Mouse (Mus musculus) liver, embryonic 16.5 days (tissue): ENCODE measurements around the gene Cacnb2. TPM values are rescaled to one million over a fixed set of nuclear protein-coding genes. Genes with fewer than 3 reads are reported as not detected.
A peak's percentile ranks its signal among the peaks of the same experiment; 100 is the strongest.
"Not testable (repeated sequence)": the region's sequence is repeated elsewhere in the genome, so short reads cannot be mapped to it uniquely, and the experiment has no call there.

Source experiments
- ATAC-seq: fragments of 200-750 bp; cut with Nextera tagmentation; 2 replicates; pipeline ENCODE4 v1.8.0; 2017; ENCODE audit warnings: low read depth, mild to moderate bottlenecking, moderate number of reproducible peaks, moderate library complexity
- H3K27ac ChIP-seq: fragments of 300-500 bp; sonication (generic); 2 replicates; pipeline ENCODE4 v1.5.1; 2014; ENCODE audit warnings: mild to moderate bottlenecking, low read length
- H3K27me3 ChIP-seq: fragments of 300-500 bp; sonication (generic); 2 replicates; pipeline ENCODE4 v1.6.1; 2014; ENCODE audit warnings: low read depth, low read length, mixed read lengths; ENCODE audit not compliant: control insufficient read depth, insufficient read depth
- H3K36me3 ChIP-seq: fragments of 300-500 bp; sonication (generic); 2 replicates; pipeline ENCODE4 v1.6.1; 2014; ENCODE audit warnings: mild to moderate bottlenecking; ENCODE audit not compliant: control insufficient read depth, insufficient read depth
- H3K4me1 ChIP-seq: fragments of 300-500 bp; sonication (generic); 2 replicates; pipeline ENCODE4 v1.6.1; 2014; ENCODE audit warnings: low read depth, low read length, mixed read lengths; ENCODE audit not compliant: control insufficient read depth
- H3K4me2 ChIP-seq: fragments of 300-500 bp; sonication (generic); 2 replicates; pipeline ENCODE4 v1.6.1; 2014; ENCODE audit warnings: low read depth, low read length, mixed read lengths
- H3K4me3 ChIP-seq: fragments of 300-500 bp; sonication (generic); 2 replicates; pipeline ENCODE4 v1.5.1; 2014; ENCODE audit warnings: low read depth, mild to moderate bottlenecking, low read length
- H3K9ac ChIP-seq: fragments of 300-500 bp; sonication (generic); 2 replicates; pipeline ENCODE4 v1.6.1; 2014; ENCODE audit warnings: low read depth, low read length
- H3K9me3 ChIP-seq: fragments of 300-500 bp; sonication (generic); replicated peaks from 2 replicates; pipeline ENCODE4 v1.6.1; 2016; ENCODE audit warnings: low read length; ENCODE audit not compliant: control insufficient read depth
- WGBS: fragments of 180-500 bp; shearing (Covaris S2); extraction: QIAGEN DNeasy Blood & Tissue Kit; methylation state at CpG from one replicate; pipeline ENCODE4 v1.1.7; 2014; ENCODE audit not compliant: insufficient replicate concordance; 5-methylcytosine and 5-hydroxymethylcytosine counted together
- polyA plus RNA-seq: library from polyadenylated mRNA; unstranded; fragments of >200 nt; fragmentation: Nextera tagmentation; extraction: Ambion mirVana; gene quantifications from 2 replicates; pipeline ENCODE4 v1.2.1, GENCODE M21; 2015

Cacnb2 gene
- polyA plus RNA-seq, 1 experiment from 2014 or later, result 0.26 TPM

GRCm38 (mm10) chr2:14702973-14703645 is 100.2 kb downstream of the Cacnb2 start:
- Histone ChIP-seq H3K4me3 (no peak overlapping the region), H3K9ac (no peak overlapping the region), H3K9me3 (no peaks in the 10 kb centered on the region), H3K4me1 (no peaks in the 10 kb centered on the region), H3K4me2 (no peak overlapping the region), H3K27ac (no peak overlapping the region), H3K36me3 (no peaks in the 10 kb centered on the region), H3K27me3 (no peaks in the 10 kb centered on the region)
- WGBS, result 63% methylated on average over 1 of the region's 1 CpGs
- ATAC-seq, result no peak

- no peaks in the 10 kb centered on the region for H3K9me3 ChIP-seq
- H3K27ac ChIP-seq, result no peak overlapping the region
- H3K36me3 ChIP-seq, result no peaks in the 10 kb centered on the region
- 62% methylated on average over 4 of the region's 4 CpGs for WGBS
- ATAC-seq, result no peak
- no peaks in the 10 kb centered on the region for H3K4me1 ChIP-seq
- no peak overlapping the region for H3K4me3 ChIP-seq
- no peak overlapping the region for H3K4me2 ChIP-seq
- no peak overlapping the region for H3K9ac ChIP-seq
- H3K27me3 ChIP-seq, result no peaks in the 10 kb centered on the region
Observed at GRCm38 (mm10) chr2:14703676-14704075, 100.8 kb downstream of the Cacnb2 start.

GRCm38 (mm10) chr2:14710247-14710646 is 107.4 kb downstream of the Cacnb2 start:
- WGBS, result 79% methylated on average over 8 of the region's 8 CpGs
- Histone ChIP-seq H3K9me3 (no peaks in the 10 kb centered on the region), H3K4me3 (no peak overlapping the region), H3K36me3 (no peaks in the 10 kb centered on the region), H3K9ac (no peak overlapping the region), H3K27ac (no peak overlapping the region), H3K4me1 (no peaks in the 10 kb centered on the region), H3K27me3 (no peaks in the 10 kb centered on the region), H3K4me2 (no peak overlapping the region)
- ATAC-seq, result no peak

- Histone ChIP-seq H3K4me3 (no peak overlapping the region), H3K36me3 (no peaks in the 10 kb centered on the region), H3K27me3 (no peaks in the 10 kb centered on the region), H3K4me1 (no peaks in the 10 kb centered on the region), H3K27ac (no peak overlapping the region), H3K9ac (no peak overlapping the region), H3K4me2 (no peak overlapping the region), H3K9me3 (no peaks in the 10 kb centered on the region)
- ATAC-seq, result no peak
- 55% methylated on average over 2 of the region's 2 CpGs for WGBS
Observed at GRCm38 (mm10) chr2:14711751-14712150, 108.9 kb downstream of the Cacnb2 start.

GRCm38 (mm10) chr2:14713049-14713448 is 110.2 kb downstream of the Cacnb2 start:
- Histone ChIP-seq H3K4me1 (no peaks in the 10 kb centered on the region), H3K27me3 (no peaks in the 10 kb centered on the region), H3K4me2 (no peak overlapping the region), H3K27ac (no peak overlapping the region), H3K4me3 (no peak overlapping the region), H3K9me3 (no peaks in the 10 kb centered on the region), H3K36me3 (no peaks in the 10 kb centered on the region), H3K9ac (no peak overlapping the region)
- 51% methylated on average over 3 of the region's 3 CpGs for WGBS
- ATAC-seq, result no peak

- no peaks in the 10 kb centered on the region for H3K9me3 ChIP-seq
- no peak overlapping the region for H3K9ac ChIP-seq
- H3K27me3 ChIP-seq, result no peaks in the 10 kb centered on the region
- 36% methylated on average over 1 of the region's 1 CpGs for WGBS
- H3K4me3 ChIP-seq, result no peak overlapping the region
- no peaks in the 10 kb centered on the region for H3K36me3 ChIP-seq
- no peak for ATAC-seq
- no peak overlapping the region for H3K4me2 ChIP-seq
- H3K4me1 ChIP-seq, result no peaks in the 10 kb centered on the region
- H3K27ac ChIP-seq, result no peak overlapping the region
Observed at GRCm38 (mm10) chr2:14716666-14717065, 113.8 kb downstream of the Cacnb2 start.

GRCm38 (mm10) chr2:14719119-14719718 is 116.3 kb downstream of the Cacnb2 start:
- no peaks in the 10 kb centered on the region for H3K4me1 ChIP-seq
- H3K4me3 ChIP-seq, result no peak overlapping the region
- H3K27me3 ChIP-seq, result no peaks in the 10 kb centered on the region
- H3K9ac ChIP-seq, result no peak overlapping the region
- 48% methylated on average over 9 of the region's 9 CpGs for WGBS
- no peaks in the 10 kb centered on the region for H3K36me3 ChIP-seq
- H3K27ac ChIP-seq, result no peak overlapping the region
- no peaks in the 10 kb centered on the region for H3K9me3 ChIP-seq
- no peak overlapping the region for H3K4me2 ChIP-seq
- ATAC-seq, result 0 out of 2 replicates have a peak, but pooled peaks have one; percentile 11

GRCm38 (mm10) chr2:14725437-14725836 is 122.5 kb downstream of the Cacnb2 start:
- H3K9me3 ChIP-seq, result no peaks in the 10 kb centered on the region
- no peaks in the 10 kb centered on the region for H3K27me3 ChIP-seq
- no peaks in the 10 kb centered on the region for H3K36me3 ChIP-seq
- no peaks in the 10 kb centered on the region for H3K4me1 ChIP-seq
- ATAC-seq, result no peak
- no peak overlapping the region for H3K9ac ChIP-seq
- no peak overlapping the region for H3K27ac ChIP-seq
- H3K4me3 ChIP-seq, result no peak overlapping the region
- H3K4me2 ChIP-seq, result no peak overlapping the region

- 73% methylated on average over 12 of the region's 13 CpGs for WGBS
- ATAC-seq, H3K36me3 ChIP-seq, H3K9ac ChIP-seq, H3K27me3 ChIP-seq, H3K4me1 ChIP-seq, H3K27ac ChIP-seq, H3K4me3 ChIP-seq, H3K4me2 ChIP-seq, H3K9me3 ChIP-seq: not testable (repeated sequence)
Observed at GRCm38 (mm10) chr2:14726601-14727000, 123.7 kb downstream of the Cacnb2 start.
